Mouse (Mus musculus): Measurements from ENCODE around the gene Focad.

DNA sequence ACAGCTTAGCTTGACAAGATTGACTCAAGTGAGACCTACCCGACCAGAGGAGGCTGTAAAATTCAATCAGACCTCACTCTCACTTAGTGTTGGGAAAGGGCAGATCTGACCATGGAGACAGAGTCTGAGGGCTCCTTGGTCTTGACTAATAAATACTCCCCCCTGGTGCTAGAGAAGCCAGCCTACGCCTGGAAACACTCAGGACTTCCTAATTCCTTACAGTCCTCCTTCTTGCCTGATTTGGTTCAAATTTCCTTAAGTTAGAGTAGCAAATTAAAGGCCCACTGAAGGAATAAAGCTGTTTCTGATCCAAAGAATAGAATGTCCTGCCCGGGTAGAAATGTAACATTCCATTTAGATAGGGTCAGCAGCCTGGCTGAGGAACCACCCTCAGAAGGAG is 10.6 kb upstream of the Focad start:
- TF ChIP-seq CTCF (IDR thresholded peaks at IDR 0.05; ENCODE audit: low read depth) (no peak), EP300 (IDR thresholded peaks at IDR 0.05; ENCODE audit: low read depth) (no peak)
